Mouse (Mus musculus) CH12F3 (cell line): Measurements from ENCODE around the gene Rps18.

Experiments
- in situ Hi-C: fragments of 300-500 bp; cut with MboI; formaldehyde crosslinking; loops from 2 replicates; pipeline ENCODE4 v1.14.3; 2020; ENCODE audit warnings: low sequenced_read_pairs

Rps18 gene

DNA sequence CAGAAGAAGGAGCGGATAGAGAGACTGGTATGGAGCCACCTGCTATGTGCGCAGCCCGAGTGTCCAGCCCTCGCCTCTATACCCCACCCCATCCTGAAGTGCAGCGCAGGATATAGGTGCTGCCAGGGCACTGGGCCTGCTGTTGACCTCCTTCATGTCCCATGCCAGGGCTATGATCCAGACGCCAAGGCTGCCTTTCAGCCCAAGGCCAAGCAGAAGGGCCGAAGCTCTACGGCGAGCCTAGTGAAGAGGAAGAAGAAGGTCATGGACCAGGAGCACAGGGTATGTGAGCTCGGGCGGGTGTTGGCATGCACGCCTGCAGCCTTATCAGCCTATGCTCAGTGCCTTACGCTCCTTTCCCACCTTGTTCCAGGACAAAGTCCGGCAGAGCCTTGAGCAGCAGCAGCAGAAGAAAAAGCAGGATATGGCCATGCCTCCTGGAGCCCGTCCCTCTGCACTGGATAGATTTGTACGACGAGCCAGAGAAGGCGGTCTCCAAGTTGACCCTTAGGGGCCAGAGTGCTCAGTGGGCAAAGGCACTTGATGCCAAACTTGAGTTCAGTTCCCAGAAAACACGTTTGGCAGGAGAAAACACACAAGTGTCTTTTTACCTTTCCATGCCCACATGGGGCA is 6.8 kb downstream of the Rps18 start:
- in situ Hi-C loops = no loop called here

DNA sequence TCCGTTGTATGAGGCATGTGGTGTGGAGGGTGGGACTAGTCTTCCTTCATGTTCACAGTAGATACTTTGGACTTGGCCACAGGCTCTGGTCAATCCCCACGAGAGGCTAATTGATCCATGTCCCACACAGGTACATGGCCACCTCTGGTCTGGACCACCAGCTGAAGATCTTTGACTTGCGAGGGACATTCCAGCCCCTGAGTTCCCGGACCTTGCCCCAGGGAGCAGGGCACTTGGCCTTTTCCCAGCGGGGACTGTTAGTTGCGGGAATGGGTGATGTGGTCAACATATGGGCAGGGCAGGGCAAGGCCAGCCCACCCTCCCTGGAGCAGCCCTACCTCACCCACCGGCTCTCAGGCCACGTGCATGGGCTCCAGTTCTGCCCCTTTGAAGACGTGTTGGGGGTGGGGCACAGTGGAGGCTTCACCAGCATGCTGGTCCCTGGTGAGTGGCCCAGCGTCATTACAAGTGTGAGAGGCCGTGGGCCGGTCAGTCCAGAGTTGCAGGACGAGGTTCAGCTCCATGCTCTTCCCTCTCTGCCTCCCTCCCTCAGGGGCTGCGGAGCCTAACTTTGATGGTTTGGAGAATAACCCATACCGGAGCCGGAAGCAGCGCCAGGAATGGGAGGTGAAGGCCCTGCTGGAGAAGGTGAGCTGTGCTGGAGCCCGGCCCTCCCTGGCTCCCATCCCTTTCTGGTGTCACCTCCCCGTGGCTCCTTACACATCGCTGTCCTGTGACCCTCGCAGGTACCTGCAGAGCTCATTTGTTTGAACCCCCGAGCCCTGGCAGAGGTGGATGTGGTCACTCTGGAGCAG is 7.5 kb downstream of the Rps18 start:
- in situ Hi-C loops = no loop called here

DNA sequence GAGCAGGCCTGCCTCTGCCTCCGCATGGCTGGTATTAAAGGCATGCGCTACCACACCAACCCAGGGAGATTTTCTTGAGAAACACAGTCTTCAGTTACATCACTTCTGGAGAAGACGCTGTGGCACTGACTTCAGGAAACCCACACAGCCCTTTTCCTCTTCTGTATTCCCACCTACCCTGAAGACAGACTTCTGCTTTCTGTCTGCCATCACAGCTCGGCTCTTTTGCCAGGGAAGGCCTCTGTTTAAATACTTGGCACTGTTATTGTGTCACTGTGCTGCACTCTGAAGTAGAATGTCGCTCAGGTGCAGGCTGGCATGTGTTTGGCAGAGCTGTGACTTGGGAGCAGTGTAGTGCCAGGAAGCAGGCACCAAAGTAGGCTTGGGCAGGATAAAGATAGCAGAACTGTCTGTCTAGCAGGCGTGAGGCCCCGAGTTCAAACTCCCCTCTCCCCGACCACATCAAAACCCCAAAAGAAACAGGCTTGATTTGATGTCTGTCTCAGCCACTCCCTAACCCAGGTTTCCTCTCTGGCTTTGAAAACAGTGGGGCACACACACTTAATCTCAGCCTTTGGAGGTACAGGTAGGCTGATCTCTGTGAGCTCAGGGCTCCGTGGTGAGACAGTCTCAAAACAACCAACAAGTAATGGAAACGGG is 8.2 kb downstream of the Rps18 start:
- in situ Hi-C loops = no loop called here

DNA sequence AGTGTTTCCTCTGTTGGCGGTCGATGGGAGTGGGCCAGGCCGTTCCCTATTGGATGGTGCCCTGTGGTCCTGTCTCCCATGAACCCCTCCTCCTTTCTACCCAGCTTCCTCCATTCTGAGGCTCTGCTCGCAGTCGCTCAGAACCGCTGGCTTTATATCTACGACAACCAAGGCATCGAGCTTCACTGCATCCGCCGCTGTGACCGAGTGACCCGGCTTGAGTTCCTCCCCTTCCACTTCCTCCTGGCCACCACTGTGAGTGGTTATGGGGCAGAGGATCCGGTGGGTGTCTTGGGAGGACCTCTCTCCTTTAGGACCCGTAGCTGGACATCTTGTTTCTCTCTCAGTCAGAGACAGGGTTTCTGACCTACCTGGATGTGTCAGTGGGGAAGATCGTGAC is 12.3 kb downstream of the Rps18 start:
- in situ Hi-C loops = no loop called here

DNA sequence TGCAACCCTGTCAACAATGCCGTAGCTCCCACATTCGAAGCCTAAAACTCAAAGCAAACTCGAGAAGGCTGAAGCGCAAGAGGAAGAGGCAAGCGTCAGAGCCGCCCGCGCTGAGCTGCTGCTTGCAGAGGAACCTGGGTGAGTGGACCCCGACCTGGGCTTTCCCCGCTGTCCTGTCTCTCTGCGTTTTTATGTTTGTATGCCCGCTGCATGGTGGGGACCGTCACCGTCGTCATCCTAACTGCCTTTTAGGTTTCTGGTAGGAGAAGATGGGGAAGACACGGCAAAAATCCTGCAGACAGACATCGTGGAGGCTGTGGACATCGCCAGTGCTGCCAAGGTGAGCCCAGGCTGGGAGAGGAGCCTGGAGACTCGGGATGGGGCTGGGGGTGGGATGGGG is 14.4 kb downstream of the Rps18 start:
- in situ Hi-C loops = no loop called here

DNA sequence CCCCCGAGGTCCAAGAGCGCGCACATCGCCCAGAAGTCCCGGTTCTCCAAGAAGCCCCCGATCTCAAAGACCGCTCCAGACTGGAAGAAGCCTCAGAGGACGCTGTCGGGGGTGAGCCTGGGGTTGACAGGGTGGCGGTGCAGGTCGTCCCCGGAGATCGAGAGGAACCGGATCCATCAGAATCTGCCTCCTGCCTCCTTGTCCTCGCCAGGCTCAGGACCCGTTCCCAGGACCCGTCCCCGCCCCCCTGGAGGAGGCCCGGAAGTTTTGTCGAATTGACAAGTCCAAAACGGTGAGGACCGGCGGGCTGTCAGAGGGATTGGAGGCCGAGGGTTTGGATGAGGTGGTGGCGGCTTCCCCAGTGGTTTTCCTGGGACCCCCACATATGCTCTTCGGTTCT is 14.8 kb downstream of the Rps18 start:
- in situ Hi-C loops = no loop called here

DNA sequence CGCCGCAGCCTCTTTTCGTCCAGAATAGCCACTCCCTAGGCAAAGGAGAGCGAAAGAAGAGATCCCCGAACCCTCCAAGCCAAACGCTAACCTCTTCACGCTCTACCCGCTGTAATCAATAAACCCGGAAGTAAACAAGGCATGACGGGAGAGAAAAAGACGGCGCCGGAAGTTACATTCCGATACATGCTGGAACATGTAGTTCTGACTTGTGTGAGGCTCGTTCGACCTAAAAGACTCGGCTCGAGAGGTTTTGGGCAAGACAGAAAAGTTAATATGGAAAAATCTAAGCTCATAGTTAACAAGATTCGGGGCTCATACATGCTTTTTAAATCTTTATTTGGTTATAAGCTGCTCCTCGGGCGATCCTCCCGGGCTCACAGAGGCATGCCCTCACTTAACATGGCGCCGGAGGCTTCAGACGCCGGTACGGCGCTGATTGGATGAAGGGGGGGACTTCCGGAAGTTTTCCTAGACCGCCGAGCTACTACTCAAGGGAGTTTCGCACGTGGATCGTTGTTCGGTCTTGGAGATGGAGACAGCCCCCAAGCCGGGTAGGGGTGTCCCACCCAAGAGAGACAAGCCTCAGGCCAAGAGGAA is 15.5 kb downstream of the Rps18 start, which contains the start of the genes Pfdn6 and Wdr46:
Pfdn6 (minus strand) TSS at position 138 of the 600 bp plus-strand sequence.
Wdr46 (plus strand) TSS at position 455 of the 600 bp plus-strand sequence.
- in situ Hi-C loops = no loop called here

DNA sequence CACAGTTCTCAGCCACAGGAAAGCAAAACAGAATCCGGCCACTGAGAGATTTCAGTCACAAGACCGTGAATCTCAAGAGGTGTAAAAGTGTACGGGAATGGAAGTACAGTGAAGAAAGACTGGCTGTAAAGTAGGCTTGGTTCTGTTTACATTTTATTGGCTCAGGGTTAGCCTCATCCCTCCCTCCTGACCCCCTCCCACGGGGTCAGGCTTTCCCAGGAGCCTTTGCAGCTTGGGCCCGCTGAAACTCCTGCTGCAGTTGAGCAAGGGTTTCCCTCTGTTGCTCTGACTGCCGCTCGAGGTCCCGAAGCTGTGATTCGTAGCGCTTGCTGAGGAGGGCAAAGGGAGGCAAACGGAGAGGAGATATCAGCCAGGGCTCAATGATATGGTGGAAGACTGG is 17.0 kb downstream of the Rps18 start:
- in situ Hi-C loops = no loop called here

DNA sequence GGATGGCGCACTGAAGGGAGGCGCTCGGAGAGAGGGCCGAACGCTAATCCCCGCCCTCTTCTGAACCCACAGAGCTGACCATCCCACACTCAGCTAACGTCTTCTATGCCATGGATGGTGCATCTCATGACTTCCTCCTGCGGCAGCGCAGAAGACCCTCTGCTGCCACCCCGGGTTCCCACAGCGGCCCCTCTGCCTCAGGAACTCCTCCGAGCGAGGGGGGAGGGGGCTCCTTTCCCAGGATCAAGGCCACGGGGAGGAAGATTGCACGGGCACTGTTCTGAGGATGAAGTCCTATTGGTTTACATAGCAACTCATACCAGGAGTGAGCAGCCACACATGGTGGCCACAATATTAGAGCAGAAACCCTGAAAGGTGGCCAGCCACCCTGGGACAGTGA is 18.8 kb downstream of the Rps18 start:
- in situ Hi-C loops = no loop called here

DNA sequence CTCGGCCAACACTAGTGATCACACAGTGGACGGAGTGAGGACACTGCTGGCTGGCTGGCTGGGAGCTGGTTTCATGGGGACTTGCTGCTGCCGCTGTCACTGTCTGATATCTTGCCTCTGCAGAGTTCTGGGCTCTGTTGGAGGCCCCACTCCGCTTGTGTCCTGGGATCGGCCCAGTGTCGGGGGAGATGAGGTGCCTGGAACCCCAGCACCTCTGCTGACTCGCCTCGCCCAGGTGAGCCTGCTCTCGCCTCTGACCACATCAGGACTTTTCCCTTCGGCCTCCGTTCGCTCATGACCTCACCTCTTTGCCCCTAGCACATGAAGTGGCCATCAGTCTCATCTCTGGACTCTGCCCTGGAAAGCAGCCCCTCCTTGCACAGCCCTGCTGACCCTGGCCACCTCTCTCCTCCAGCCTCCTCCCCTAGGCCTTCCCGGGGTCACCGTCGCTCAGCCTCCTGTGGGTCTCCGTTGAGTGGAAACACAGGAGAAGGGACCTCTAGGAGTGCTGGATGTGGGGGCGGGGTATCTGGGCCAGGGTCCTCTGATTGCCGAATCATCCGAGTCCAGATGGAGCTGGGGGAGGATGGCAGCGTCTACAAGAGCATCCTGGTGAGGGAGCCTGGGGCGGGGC is 20.3 kb downstream of the Rps18 start:
- in situ Hi-C loops = no loop called here

DNA sequence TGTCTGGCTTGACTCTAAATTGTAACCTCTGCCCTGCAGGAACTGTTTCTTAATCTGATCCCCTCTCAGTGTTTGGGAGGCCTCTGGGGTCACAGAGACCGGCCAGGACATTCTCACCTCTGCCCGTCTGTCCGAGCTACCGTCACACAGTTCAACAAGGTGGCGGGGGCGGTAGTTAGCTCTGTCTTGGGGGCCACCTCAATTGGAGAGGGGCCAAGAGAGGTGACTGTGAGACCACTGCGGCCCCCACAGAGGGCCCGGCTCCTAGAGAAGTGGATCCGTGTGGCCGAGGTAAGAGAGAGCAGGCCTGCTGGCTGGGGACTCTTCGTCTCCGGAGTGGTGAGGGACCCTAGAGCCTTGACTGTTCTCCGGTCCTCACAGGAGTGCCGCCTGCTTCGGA is 22.8 kb downstream of the Rps18 start:
- in situ Hi-C loops = no loop called here

DNA sequence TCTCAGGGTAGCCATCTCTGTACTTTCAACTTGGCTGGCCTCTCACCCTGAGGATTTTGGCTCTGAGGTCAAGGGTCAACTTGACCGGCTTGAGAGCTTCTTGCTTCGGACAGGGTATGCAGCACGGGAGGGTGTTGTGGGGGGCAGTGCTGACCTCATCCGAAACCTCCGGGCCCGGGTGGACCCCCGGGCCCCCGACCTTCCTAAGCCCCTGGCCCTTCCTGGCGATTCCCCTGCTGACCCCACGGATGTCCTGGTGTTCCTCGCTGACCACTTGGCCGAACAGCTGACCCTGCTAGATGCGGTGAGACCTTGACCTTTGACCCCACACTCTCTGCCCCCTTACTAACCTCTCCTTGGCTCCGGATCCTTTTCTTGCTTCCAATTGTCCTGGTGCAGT is 23.4 kb downstream of the Rps18 start:
- in situ Hi-C loops = no loop called here

DNA sequence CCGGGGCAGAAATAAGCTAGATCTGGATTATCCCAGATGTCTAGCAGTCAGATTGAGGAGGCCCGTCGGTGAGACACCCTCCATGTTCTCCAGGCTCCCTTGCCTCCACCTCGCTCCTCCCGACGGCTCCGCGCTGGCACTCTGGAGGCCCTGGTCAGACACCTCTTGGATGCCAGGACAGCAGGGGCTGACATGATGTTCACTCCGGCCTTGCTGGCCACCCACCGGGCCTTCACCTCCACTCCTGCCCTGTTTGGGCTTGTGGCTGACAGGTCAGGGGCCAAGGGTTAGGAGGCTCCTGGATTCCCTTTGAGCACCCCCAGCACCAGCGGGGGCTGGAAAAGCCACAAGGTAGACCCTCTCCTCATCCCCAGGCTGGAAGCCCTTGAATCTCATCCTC is 23.9 kb downstream of the Rps18 start:
- in situ Hi-C loops = no loop called here

DNA sequence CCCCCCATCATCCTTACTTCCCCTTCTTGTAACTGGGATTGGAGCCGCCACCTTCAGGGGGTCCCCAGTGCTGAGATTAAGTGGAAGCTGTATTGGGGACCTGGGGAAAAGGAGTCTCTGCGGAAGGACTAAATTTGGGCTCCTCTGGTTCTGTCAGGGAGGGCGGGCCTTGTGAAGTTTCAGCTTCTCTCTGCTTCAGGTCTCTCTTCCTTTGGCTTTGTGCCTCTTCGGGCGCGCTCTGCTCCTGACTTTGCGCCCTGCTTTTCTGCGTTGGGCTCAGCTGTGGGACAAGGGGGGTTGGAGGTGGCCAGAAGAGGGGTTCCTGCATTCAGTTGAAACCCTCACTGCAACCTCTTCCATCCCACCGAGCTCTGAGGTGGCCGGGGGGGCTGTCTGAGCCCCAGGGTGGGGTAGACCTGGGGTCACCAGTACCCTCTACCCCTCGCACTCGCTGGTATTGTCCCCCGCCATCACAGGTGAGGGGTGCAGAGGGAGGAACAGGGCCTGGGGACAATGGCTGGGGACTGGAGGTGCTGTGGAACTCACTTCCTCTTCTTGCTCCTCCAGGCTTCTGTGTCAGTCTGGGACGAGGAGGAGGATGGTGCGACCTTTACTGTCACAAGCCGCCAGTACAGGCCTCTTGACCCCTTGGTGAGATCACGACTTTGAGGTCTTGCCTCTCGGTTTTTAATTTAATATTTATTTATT is 24.5 kb downstream of the Rps18 start:
- in situ Hi-C loops = no loop called here

DNA sequence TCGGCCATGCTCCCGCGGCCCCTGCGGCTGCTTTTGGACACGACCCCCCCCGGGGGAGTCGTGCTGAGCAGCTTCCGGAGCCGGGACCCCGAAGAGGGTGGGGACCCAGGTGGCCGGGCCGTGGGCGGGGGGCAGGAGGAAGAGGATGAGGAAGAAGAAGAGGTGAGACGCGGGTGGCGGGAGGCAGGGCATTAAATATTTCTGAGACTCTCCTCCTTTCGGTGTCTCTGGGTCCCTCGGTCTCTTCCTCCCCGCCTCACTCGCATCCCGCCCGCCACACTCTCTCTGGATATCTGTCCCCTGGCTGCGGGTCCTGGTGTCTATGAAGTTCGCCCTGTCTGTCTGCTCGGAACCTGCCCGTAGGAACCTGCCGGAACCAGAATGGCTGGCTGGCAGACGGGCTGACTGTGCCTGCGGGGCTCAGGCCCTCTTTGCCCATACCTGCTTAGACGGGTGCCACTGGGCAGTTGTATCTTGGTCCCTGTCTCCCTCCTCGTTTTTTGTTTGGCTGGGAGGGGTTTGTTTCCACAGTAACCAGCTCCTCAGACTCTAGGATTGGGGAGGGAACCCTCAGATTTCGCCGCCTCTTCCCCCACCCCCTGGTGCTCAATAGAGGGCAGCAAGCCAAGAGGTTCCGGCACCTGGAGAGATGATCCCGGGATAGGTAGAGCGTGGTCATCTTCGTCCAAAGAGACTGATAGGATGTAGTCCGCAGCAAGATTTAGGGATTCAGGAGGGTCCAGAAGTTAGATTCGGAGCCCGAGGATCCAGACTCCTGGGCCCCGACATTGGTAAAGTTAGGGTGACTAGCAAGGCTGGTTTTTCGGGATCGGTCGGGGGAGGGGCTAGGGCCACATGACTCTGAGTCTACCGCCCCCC is 25.3 kb downstream of the Rps18 start:
- in situ Hi-C loops = no loop called here

DNA sequence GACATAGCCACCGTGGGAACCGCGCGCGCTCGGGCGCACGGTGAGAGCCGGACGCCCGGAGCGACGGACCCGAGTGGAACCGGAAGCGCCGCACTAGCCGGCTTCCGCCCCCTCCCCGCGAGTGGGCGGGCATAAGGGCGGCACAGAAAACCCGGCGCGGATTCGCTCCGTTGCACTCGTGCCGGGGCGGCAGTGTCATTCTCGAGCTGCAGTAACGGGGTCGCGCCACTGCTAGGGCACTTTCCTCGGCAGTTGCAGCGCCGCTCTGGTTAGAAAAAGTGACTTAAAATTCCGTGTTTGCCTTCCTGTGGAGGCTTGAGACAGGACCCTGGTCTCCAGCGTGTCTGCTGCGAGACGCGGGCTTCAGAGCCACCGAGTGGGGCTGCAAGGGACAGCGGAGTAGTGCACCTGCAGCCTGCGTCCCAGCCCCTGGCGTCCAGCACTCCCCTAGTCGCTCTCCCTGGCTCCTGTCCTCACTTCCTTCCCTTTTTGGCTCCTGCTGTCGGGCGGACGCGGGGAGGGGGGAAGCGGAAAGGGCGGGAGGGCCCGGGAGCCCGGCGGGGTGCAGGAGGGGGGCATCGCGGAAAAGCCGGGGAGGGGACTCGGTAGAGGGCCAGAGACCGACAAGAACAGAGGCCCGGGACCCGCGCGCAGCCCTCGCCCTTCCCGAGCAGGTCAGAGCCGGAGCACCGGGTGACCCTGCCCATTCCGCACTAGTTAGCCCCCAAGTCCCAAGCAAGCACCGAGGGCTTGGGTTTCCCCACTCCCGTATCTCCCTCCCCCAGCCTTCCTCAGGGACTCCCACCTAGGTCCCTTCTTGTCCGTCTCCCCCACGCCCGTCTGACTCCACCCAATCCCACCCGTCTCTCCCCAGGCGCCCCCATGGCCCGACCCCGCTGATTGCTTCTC is 26.2 kb downstream of the Rps18 start, which contains the start of gene Rgl2:
Rgl2 (plus strand) TSS at position 173 of the 909 bp plus-strand sequence.
- in situ Hi-C loops = no loop called here

DNA sequence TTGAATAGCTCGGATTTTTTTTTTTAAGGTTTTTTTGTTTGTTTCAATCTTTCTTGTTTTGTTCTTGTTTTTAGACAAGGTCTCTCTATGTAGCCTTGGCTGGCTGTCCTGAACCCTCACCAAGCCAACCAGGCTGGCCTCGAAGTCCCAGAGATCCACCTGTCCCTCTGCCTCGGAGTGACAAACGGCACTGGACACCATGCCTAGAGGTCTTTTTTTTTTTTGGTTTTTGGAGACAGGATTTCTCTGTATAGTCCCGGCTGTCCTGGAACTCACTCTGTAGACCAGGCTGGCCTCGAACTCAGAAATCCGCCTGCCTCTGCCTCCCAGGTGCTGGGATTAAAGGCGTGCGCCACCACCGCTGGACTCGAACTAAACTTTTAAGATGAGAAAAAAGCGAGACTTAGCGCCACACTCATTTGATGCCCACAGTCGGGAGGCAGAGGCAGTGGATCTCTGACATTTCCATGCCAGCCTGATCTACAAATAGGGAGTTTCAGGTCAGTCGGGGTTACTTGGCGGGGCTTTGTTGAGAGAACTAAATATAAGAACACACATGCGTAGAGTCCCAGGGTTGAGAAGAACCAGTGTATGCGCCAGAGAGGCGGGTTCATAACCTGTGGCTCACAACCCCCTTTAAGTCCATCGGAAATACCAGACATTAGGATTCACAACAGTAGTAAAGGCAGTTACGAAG is 27.4 kb downstream of the Rps18 start:
- in situ Hi-C loops = no loop called here
